Mouse (Mus musculus): ENCODE data around the gene Sbf2. TPM values are rescaled to one million over a fixed set of nuclear protein-coding genes. Genes with fewer than 3 reads are reported as not detected.
"Not testable (repeated sequence)": the region's sequence is repeated elsewhere in the genome, so short reads cannot be mapped to it uniquely, and the experiment has no call there.

Gene Sbf2
- polyA plus RNA-seq, 1 experiment from 2014 or later, result 48.9 TPM

- Histone ChIP-seq H3K27me3 (ENCODE audit: control insufficient read depth, insufficient read depth, low read length) (no peaks in the 10 kb centered on the region), H3K27ac (ENCODE audit: low read depth, low read length) (no peak overlapping the region), H3K9ac (ENCODE audit: low read depth, low read length) (no peak overlapping the region), H3K4me2 (replicated peaks; ENCODE audit: low read depth, low read length) (no peak overlapping the region), H3K36me3 (ENCODE audit: control insufficient read depth, insufficient read depth, low read length) (no peaks in the 10 kb centered on the region), H3K9me3 (ENCODE audit: control insufficient read depth, low read length) (no peaks in the 10 kb centered on the region), H3K4me1 (replicated peaks; ENCODE audit: control insufficient read depth, insufficient read depth, low read length) (no peaks in the 10 kb centered on the region), H3K4me3 (ENCODE audit: low read depth, low read length) (no peak overlapping the region)
- 100% methylated on average over 1 of the region's 1 CpGs for WGBS
- ATAC-seq (ENCODE audit: low FRiP score), result no peak
- no peak for DNase-seq (ENCODE audit: low spot score)
Measured at GRCm38 (mm10) chr7:110561647-110562046, 53.1 kb downstream of the Sbf2 start.

- Histone ChIP-seq H3K4me3 (ENCODE audit: low read depth, low read length) (no peak overlapping the region), H3K36me3 (ENCODE audit: control insufficient read depth, insufficient read depth, low read length) (no peaks in the 10 kb centered on the region), H3K27me3 (ENCODE audit: control insufficient read depth, insufficient read depth, low read length) (no peaks in the 10 kb centered on the region), H3K4me2 (replicated peaks; ENCODE audit: low read depth, low read length) (no peak overlapping the region), H3K27ac (ENCODE audit: low read depth, low read length) (no peak overlapping the region), H3K9ac (ENCODE audit: low read depth, low read length) (no peak overlapping the region), H3K4me1 (replicated peaks; ENCODE audit: control insufficient read depth, insufficient read depth, low read length) (no peaks in the 10 kb centered on the region), H3K9me3 (ENCODE audit: control insufficient read depth, low read length) (no peaks in the 10 kb centered on the region)
- DNase-seq (ENCODE audit: low spot score) (no peak), ATAC-seq (ENCODE audit: low FRiP score) (no peak)
Measured at GRCm38 (mm10) chr7:110557001-110557400, 57.7 kb downstream of the Sbf2 start.

- Histone ChIP-seq H3K9ac (ENCODE audit: low read depth, low read length) (no peak overlapping the region), H3K27me3 (ENCODE audit: control insufficient read depth, insufficient read depth, low read length) (no peaks in the 10 kb centered on the region), H3K4me1 (replicated peaks; ENCODE audit: control insufficient read depth, insufficient read depth, low read length) (no peaks in the 10 kb centered on the region), H3K4me2 (replicated peaks; ENCODE audit: low read depth, low read length) (no peak overlapping the region), H3K27ac (ENCODE audit: low read depth, low read length) (no peak overlapping the region), H3K4me3 (ENCODE audit: low read depth, low read length) (no peak overlapping the region), H3K9me3 (ENCODE audit: control insufficient read depth, low read length) (no peaks in the 10 kb centered on the region), H3K36me3 (ENCODE audit: control insufficient read depth, insufficient read depth, low read length) (no peaks in the 10 kb centered on the region)
- DNase-seq (ENCODE audit: low spot score) (no peak), ATAC-seq (ENCODE audit: low FRiP score) (no peak)
Measured at GRCm38 (mm10) chr7:110556221-110556620, 58.5 kb downstream of the Sbf2 start.

GRCm38 (mm10) chr7:110555260-110555659 lies 59.5 kb downstream of the Sbf2 start:
- no peak for DNase-seq (ENCODE audit: low spot score)
- Histone ChIP-seq H3K9ac (ENCODE audit: low read depth, low read length) (no peak overlapping the region), H3K4me3 (ENCODE audit: low read depth, low read length) (no peak overlapping the region), H3K4me2 (replicated peaks; ENCODE audit: low read depth, low read length) (no peak overlapping the region), H3K27ac (ENCODE audit: low read depth, low read length) (no peak overlapping the region), H3K27me3 (ENCODE audit: control insufficient read depth, insufficient read depth, low read length) (no peaks in the 10 kb centered on the region), H3K9me3 (ENCODE audit: control insufficient read depth, low read length) (no peaks in the 10 kb centered on the region), H3K4me1 (replicated peaks; ENCODE audit: control insufficient read depth, insufficient read depth, low read length) (no peaks in the 10 kb centered on the region), H3K36me3 (ENCODE audit: control insufficient read depth, insufficient read depth, low read length) (no peaks in the 10 kb centered on the region)
- ATAC-seq (ENCODE audit: low FRiP score), result no peak
- 97% methylated on average over 1 of the region's 1 CpGs for WGBS

GRCm38 (mm10) chr7:110548268-110548667 lies 66.5 kb downstream of the Sbf2 start:
- no peak overlapping the region for H3K27ac ChIP-seq (ENCODE audit: low read depth, low read length)
- DNase-seq (ENCODE audit: low spot score) (no peak), ATAC-seq (ENCODE audit: low FRiP score) (no peak)
- H3K4me2 ChIP-seq (replicated peaks; ENCODE audit: low read depth, low read length), result no peak overlapping the region
- 93% methylated on average over 1 of the region's 1 CpGs for WGBS
- H3K9ac ChIP-seq (ENCODE audit: low read depth, low read length), result no peak overlapping the region
- no peaks in the 10 kb centered on the region for H3K27me3 ChIP-seq (ENCODE audit: control insufficient read depth, insufficient read depth, low read length)
- no peaks in the 10 kb centered on the region for H3K4me1 ChIP-seq (replicated peaks; ENCODE audit: control insufficient read depth, insufficient read depth, low read length)
- H3K36me3 ChIP-seq (ENCODE audit: control insufficient read depth, insufficient read depth, low read length), result no peaks in the 10 kb centered on the region
- H3K9me3 ChIP-seq (ENCODE audit: control insufficient read depth, low read length), result no peaks in the 10 kb centered on the region
- H3K4me3 ChIP-seq (ENCODE audit: low read depth, low read length), result no peak overlapping the region

- Histone ChIP-seq H3K4me3 (ENCODE audit: low read depth, low read length) (no peak overlapping the region), H3K9me3 (ENCODE audit: control insufficient read depth, low read length) (no peaks in the 10 kb centered on the region), H3K36me3 (ENCODE audit: control insufficient read depth, insufficient read depth, low read length) (no peaks in the 10 kb centered on the region), H3K27ac (ENCODE audit: low read depth, low read length) (no peak overlapping the region), H3K9ac (ENCODE audit: low read depth, low read length) (no peak overlapping the region), H3K4me1 (replicated peaks; ENCODE audit: control insufficient read depth, insufficient read depth, low read length) (no peaks in the 10 kb centered on the region), H3K4me2 (replicated peaks; ENCODE audit: low read depth, low read length) (no peak overlapping the region), H3K27me3 (ENCODE audit: control insufficient read depth, insufficient read depth, low read length) (no peaks in the 10 kb centered on the region)
- DNase-seq (ENCODE audit: low spot score), result no peak
- no peak for ATAC-seq (ENCODE audit: low FRiP score)
- WGBS, result 92% methylated on average over 6 of the region's 6 CpGs
Measured at GRCm38 (mm10) chr7:110543341-110543740, 71.4 kb downstream of the Sbf2 start.

GRCm38 (mm10) chr7:110539266-110539665 lies 75.5 kb downstream of the Sbf2 start:
- Histone ChIP-seq H3K27me3 (ENCODE audit: control insufficient read depth, insufficient read depth, low read length) (no peaks in the 10 kb centered on the region), H3K36me3 (ENCODE audit: control insufficient read depth, insufficient read depth, low read length) (no peaks in the 10 kb centered on the region), H3K9ac (ENCODE audit: low read depth, low read length) (no peak overlapping the region), H3K27ac (ENCODE audit: low read depth, low read length) (no peak overlapping the region), H3K9me3 (ENCODE audit: control insufficient read depth, low read length) (no peaks in the 10 kb centered on the region), H3K4me1 (replicated peaks; ENCODE audit: control insufficient read depth, insufficient read depth, low read length) (no peaks in the 10 kb centered on the region), H3K4me2 (replicated peaks; ENCODE audit: low read depth, low read length) (no peak overlapping the region), H3K4me3 (ENCODE audit: low read depth, low read length) (no peak overlapping the region)
- no peak for DNase-seq (ENCODE audit: low spot score)
- ATAC-seq (ENCODE audit: low FRiP score), result no peak
- 64% methylated on average over 2 of the region's 2 CpGs for WGBS

GRCm38 (mm10) chr7:110530295-110530694 lies 84.4 kb downstream of the Sbf2 start:
- H3K4me1 ChIP-seq (replicated peaks; ENCODE audit: control insufficient read depth, insufficient read depth, low read length); H3K4me2 ChIP-seq (replicated peaks; ENCODE audit: low read depth, low read length); H3K27me3 ChIP-seq (ENCODE audit: control insufficient read depth, insufficient read depth, low read length); ATAC-seq (ENCODE audit: low FRiP score); DNase-seq (ENCODE audit: low spot score); H3K9ac ChIP-seq (ENCODE audit: low read depth, low read length); H3K27ac ChIP-seq (ENCODE audit: low read depth, low read length); H3K36me3 ChIP-seq (ENCODE audit: control insufficient read depth, insufficient read depth, low read length); H3K9me3 ChIP-seq (ENCODE audit: control insufficient read depth, low read length); H3K4me3 ChIP-seq (ENCODE audit: low read depth, low read length): not testable (repeated sequence)

GRCm38 (mm10) chr7:110525090-110525775 lies 89.5 kb downstream of the Sbf2 start:
- Histone ChIP-seq H3K4me3 (ENCODE audit: low read depth, low read length) (no peak overlapping the region), H3K27me3 (ENCODE audit: control insufficient read depth, insufficient read depth, low read length) (no peaks in the 10 kb centered on the region), H3K9ac (ENCODE audit: low read depth, low read length) (no peak overlapping the region), H3K4me2 (replicated peaks; ENCODE audit: low read depth, low read length) (no peak overlapping the region), H3K4me1 (replicated peaks; ENCODE audit: control insufficient read depth, insufficient read depth, low read length) (no peaks in the 10 kb centered on the region), H3K27ac (ENCODE audit: low read depth, low read length) (no peak overlapping the region), H3K9me3 (ENCODE audit: control insufficient read depth, low read length) (no peaks in the 10 kb centered on the region), H3K36me3 (ENCODE audit: control insufficient read depth, insufficient read depth, low read length) (no peaks in the 10 kb centered on the region)
- 31% methylated on average over 1 of the region's 1 CpGs for WGBS
- ATAC-seq (ENCODE audit: low FRiP score) (no peak), DNase-seq (ENCODE audit: low spot score) (no peak)

All from hindbrain, embryonic 11.5 days (tissue).